Mouse (Mus musculus): ENCODE data around the gene Hsd11b2.

The Hsd11b2 gene

GRCm38 (mm10) chr8:105494566-105494965, 24.0 kb upstream of the Hsd11b2 start:
- no peaks in the 10 kb centered on the region for H3K9me3 ChIP-seq (ENCODE audit: low read length)
- H3K27me3 ChIP-seq (ENCODE audit: insufficient read depth, low read length), result peaks cover 27% of the 10 kb centered on the region
- TF ChIP-seq NANOG (IDR thresholded peaks at IDR 0.05; ENCODE audit: borderline replicate concordance, low read length), result no peak
- no peak for TF ChIP-seq CTCF (conservative IDR thresholded peaks at IDR 0.05; ENCODE audit: low read length)
- no peak for TF ChIP-seq POU5F1 (IDR thresholded peaks at IDR 0.05; ENCODE audit: borderline replicate concordance, low read length)
- no peaks in the 10 kb centered on the region for H3K36me3 ChIP-seq (ENCODE audit: insufficient read depth, low read length)
- peaks cover 24% of the 10 kb centered on the region for H3K4me1 ChIP-seq (replicated peaks; ENCODE audit: low read depth, low read length)
- no peak overlapping the region for H3K4me3 ChIP-seq (replicated peaks; ENCODE audit: low read length)

DNA sequence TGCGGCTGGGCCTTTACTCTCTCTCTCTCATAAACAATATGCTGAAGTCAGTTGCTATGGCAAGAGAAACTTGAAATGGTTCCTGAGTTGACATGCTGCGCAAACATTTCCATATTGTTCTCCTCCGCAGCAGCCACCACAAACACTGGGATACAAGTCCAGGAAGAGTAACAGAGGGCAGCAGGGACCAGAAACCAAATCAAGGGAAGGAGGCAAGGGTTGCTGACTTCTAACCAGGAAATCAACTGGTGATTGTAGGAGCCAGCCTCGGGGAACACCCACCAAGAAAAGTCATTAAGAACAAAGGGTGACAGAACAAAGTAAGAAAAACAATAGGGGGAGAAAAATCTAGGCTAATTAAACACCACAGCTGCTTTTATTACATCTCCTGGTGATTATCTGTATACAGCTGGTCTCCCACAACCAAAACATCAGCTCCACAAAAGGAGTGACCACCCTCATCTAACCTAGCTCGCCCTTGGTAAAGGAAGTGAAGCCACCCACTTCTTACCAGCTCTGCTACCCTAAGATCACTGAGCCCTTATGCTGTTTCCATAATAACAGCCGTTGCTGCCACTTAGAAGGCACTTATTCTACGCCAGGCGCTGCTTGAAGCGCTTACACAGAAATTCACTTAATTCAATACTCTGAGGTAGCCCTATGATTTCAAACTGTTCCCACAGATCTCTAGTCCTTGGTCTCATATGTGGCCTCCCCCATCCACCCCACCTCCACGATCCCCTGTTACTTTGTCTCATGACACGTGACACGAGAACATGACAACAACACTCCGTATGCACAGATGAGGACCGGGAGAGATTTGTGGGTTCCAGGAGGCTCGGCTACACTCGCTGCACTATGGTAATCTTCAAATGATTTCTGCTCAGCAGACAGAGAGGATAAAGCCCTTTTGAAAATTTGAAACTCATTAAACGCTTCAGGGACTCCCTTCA, 22.9 kb upstream of the Hsd11b2 start:
- Histone ChIP-seq H3K9me3 (ENCODE audit: low read length) (no peaks in the 10 kb centered on the region), H3K36me3 (ENCODE audit: insufficient read depth, low read length) (no peaks in the 10 kb centered on the region), H3K4me1 (replicated peaks; ENCODE audit: low read depth, low read length) (peaks cover 29% of the 10 kb centered on the region), H3K27me3 (ENCODE audit: insufficient read depth, low read length) (peaks cover 29% of the 10 kb centered on the region), H3K4me3 (replicated peaks; ENCODE audit: low read length) (peak overlapping the region; percentile 91)
- TF ChIP-seq CTCF (conservative IDR thresholded peaks at IDR 0.05; ENCODE audit: low read length) (no peak), POU5F1 (IDR thresholded peaks at IDR 0.05; ENCODE audit: borderline replicate concordance, low read length) (no peak)

DNA sequence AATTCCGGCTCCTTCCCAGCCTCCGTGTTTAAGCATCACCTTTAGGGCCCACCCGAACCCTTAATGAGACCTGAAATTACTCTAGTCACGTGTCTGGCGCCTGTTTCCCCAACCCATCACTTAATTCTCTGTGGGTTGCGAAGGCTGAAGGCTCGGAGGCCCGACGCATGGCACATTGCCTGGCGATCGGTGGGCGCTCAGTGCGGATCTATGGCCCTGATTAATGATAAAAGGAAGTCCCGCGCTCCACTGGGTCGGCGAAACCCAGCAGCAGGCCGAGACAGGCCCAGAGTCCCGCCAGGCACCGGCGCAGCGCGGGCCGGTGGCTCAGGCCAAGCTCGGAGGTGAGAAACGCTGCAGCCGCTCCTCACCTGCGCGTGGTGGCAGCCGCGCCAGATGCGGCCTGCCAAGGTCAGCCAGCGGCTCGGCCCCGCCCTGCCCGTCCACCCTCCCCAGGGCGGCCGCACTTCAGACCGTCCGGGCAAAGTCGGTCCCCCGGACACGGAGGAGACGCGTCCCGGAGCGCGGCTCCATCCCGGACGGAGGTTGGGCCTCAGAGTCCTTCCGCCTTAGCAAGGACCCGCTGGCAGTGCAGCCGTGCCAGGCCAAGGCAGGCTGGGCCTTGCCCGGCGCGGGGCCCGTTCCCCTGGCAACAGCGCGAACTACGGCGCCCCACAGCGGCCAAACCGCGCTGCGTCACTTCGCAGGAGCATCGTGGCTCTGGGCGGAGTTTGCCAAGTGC, 21.9 kb upstream of the Hsd11b2 start, which contains the start of gene Zdhhc1:
Gene Zdhhc1 (minus strand): TSS at position 464 of the 742 bp plus-strand sequence.
- peak within 1 kb of the TSS; percentile 91 for H3K4me3 ChIP-seq (replicated peaks; ENCODE audit: low read length)
- H3K36me3 ChIP-seq (ENCODE audit: insufficient read depth, low read length), result no peaks in the 10 kb centered on the region
- no peaks in the 10 kb centered on the region for H3K9me3 ChIP-seq (ENCODE audit: low read length)
- peaks cover 33% of the 10 kb centered on the region for H3K27me3 ChIP-seq (ENCODE audit: insufficient read depth, low read length)
- peaks cover 29% of the 10 kb centered on the region for H3K4me1 ChIP-seq (replicated peaks; ENCODE audit: low read depth, low read length)
- TF ChIP-seq CTCF (conservative IDR thresholded peaks at IDR 0.05; ENCODE audit: low read length) (no peak), NANOG (IDR thresholded peaks at IDR 0.05; ENCODE audit: borderline replicate concordance, low read length) (no peak), POU5F1 (IDR thresholded peaks at IDR 0.05; ENCODE audit: borderline replicate concordance, low read length) (no peak)

DNA sequence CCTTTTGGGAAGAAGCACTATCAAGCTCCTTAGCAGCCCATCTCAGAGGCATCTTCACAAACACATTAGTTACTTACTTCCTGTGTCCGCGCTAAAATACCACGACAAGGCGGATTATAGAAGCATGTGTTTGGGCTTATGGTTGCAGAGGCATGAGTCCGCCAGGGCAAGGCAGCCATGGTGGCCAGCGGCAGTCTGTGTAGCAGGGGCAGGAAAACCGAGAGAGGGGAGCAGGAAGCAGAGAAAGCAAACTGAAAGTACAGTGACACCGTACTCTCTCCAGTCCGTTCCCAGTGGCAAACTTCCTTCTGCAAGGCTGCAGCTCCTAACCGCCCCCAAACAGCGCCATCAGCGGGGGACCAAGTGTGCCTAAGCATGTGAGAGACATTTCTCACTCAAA, 18.8 kb upstream of the Hsd11b2 start:
- Histone ChIP-seq H3K4me1 (replicated peaks; ENCODE audit: low read depth, low read length) (peaks cover 30% of the 10 kb centered on the region), H3K4me3 (replicated peaks; ENCODE audit: low read length) (peak overlapping the region; percentile 65), H3K9me3 (ENCODE audit: low read length) (no peaks in the 10 kb centered on the region), H3K36me3 (ENCODE audit: insufficient read depth, low read length) (no peaks in the 10 kb centered on the region), H3K27me3 (ENCODE audit: insufficient read depth, low read length) (peaks cover 28% of the 10 kb centered on the region)
- TF ChIP-seq CTCF (conservative IDR thresholded peaks at IDR 0.05; ENCODE audit: low read length), result no peak

GRCm38 (mm10) chr8:105504617-105505016, 13.9 kb upstream of the Hsd11b2 start:
- Histone ChIP-seq H3K27me3 (ENCODE audit: insufficient read depth, low read length) (peaks cover 14% of the 10 kb centered on the region), H3K9me3 (ENCODE audit: low read length) (no peaks in the 10 kb centered on the region), H3K4me3 (replicated peaks; ENCODE audit: low read length) (no peak overlapping the region), H3K36me3 (ENCODE audit: insufficient read depth, low read length) (no peaks in the 10 kb centered on the region), H3K4me1 (replicated peaks; ENCODE audit: low read depth, low read length) (peaks cover 19% of the 10 kb centered on the region)
- TF ChIP-seq CTCF (conservative IDR thresholded peaks at IDR 0.05; ENCODE audit: low read length) (no peak), NANOG (IDR thresholded peaks at IDR 0.05; ENCODE audit: borderline replicate concordance, low read length) (no peak), POU5F1 (IDR thresholded peaks at IDR 0.05; ENCODE audit: borderline replicate concordance, low read length) (no peak)

GRCm38 (mm10) chr8:105506977-105507376, 11.6 kb upstream of the Hsd11b2 start:
- TF ChIP-seq POU5F1 (IDR thresholded peaks at IDR 0.05; ENCODE audit: borderline replicate concordance, low read length), result no peak
- no peak for TF ChIP-seq NANOG (IDR thresholded peaks at IDR 0.05; ENCODE audit: borderline replicate concordance, low read length)
- TF ChIP-seq CTCF (conservative IDR thresholded peaks at IDR 0.05; ENCODE audit: low read length), result no peak

DNA sequence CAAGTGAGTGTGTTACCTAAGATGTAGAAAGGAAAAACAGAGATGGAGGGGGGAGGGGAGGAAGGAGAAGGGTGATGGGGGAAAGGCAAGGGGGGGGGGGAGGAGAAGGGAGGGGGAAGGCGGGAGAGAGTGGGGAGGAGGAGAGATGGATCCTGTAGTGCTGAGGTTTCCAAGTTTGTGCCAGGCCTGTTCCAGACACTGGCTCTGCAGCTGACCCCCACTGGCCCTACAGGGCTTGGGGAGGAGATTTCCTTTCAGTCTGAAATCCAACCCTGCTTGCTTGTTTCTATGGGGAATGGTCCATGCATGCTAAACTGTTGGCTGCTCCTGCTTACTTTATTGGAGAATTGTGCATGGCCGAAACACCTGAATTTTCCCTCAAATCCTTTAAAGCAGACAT, 9.8 kb upstream of the Hsd11b2 start:
- no peak overlapping the region for H3K4me3 ChIP-seq (replicated peaks; ENCODE audit: low read length)
- H3K9me3 ChIP-seq (ENCODE audit: low read length), result no peaks in the 10 kb centered on the region
- TF ChIP-seq POU5F1 (IDR thresholded peaks at IDR 0.05; ENCODE audit: borderline replicate concordance, low read length), result no peak
- TF ChIP-seq NANOG (IDR thresholded peaks at IDR 0.05; ENCODE audit: borderline replicate concordance, low read length), result no peak
- TF ChIP-seq CTCF (conservative IDR thresholded peaks at IDR 0.05; ENCODE audit: low read length), result no peak
- peaks cover 13% of the 10 kb centered on the region; the same call in 1 of the 2 replicates for H3K27me3 ChIP-seq (ENCODE audit: insufficient read depth, low read length)
- H3K36me3 ChIP-seq (ENCODE audit: insufficient read depth, low read length), result no peaks in the 10 kb centered on the region
- peaks cover 24% of the 10 kb centered on the region for H3K4me1 ChIP-seq (replicated peaks; ENCODE audit: low read depth, low read length)

More at GRCm38 (mm10) chr8:105506977-105507376, 11.6 kb upstream of the Hsd11b2 start:
- H3K4me1 ChIP-seq (replicated peaks; ENCODE audit: low read depth, low read length), result peaks cover 24% of the 10 kb centered on the region
- H3K36me3 ChIP-seq (ENCODE audit: insufficient read depth, low read length), result no peaks in the 10 kb centered on the region
- no peak overlapping the region for H3K4me3 ChIP-seq (replicated peaks; ENCODE audit: low read length)
- H3K9me3 ChIP-seq (ENCODE audit: low read length), result no peaks in the 10 kb centered on the region
- H3K27me3 ChIP-seq (ENCODE audit: insufficient read depth, low read length), result peaks cover 9% of the 10 kb centered on the region; the same call in 1 of the 2 replicates

DNA sequence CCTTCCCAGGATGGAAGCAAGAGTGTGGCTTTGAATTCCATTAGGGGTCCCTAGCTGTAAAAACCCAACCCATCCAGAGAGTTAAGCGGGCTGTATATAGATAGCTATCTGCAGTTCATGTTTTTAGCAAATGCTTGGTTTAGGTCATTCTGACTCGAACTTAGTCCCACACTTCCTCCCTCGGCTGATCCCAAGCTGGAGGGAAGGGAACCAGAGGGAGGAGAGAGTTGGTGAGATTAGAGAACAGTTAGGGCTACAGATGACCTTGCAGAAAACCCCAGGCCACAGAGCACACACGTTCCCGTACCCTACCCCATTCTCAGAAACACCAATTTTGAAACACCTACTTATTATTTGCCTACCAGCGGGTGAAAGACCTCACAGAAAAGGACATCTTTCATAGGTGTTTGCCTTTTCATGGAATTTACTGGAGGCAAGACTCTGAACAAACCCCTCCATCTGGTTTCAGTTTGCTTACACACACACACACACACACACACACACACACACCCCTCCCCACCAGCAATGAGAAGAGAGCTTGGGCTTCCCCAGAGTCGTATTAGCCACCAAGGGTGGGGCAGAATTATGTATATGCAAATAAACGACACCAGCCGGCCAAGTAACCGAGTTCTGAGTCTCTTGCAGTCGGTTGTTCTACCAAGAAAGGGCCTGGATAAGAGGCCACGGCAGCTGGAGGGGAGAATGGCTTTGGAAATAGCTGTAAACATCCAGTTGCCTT, 8.4 kb upstream of the Hsd11b2 start:
- TF ChIP-seq POU5F1 (IDR thresholded peaks at IDR 0.05; ENCODE audit: borderline replicate concordance, low read length) (no peak), NANOG (IDR thresholded peaks at IDR 0.05; ENCODE audit: borderline replicate concordance, low read length) (no peak), CTCF (conservative IDR thresholded peaks at IDR 0.05; ENCODE audit: low read length) (no peak)
- Histone ChIP-seq H3K4me3 (replicated peaks; ENCODE audit: low read length) (no peak overlapping the region), H3K4me1 (replicated peaks; ENCODE audit: low read depth, low read length) (peaks cover 32% of the 10 kb centered on the region), H3K27me3 (ENCODE audit: insufficient read depth, low read length) (peaks cover 22% of the 10 kb centered on the region), H3K36me3 (ENCODE audit: insufficient read depth, low read length) (no peaks in the 10 kb centered on the region), H3K9me3 (ENCODE audit: low read length) (no peaks in the 10 kb centered on the region)

Measured in E14TG2a.4 (cell line).